Mouse (Mus musculus): Measurements from ENCODE around the gene Pef1. TPM values are rescaled to one million over a fixed set of nuclear protein-coding genes. Genes with fewer than 3 reads are reported as not detected.

Gene Pef1
- polyA plus RNA-seq, 1 experiment, result 62.4 TPM

DNA sequence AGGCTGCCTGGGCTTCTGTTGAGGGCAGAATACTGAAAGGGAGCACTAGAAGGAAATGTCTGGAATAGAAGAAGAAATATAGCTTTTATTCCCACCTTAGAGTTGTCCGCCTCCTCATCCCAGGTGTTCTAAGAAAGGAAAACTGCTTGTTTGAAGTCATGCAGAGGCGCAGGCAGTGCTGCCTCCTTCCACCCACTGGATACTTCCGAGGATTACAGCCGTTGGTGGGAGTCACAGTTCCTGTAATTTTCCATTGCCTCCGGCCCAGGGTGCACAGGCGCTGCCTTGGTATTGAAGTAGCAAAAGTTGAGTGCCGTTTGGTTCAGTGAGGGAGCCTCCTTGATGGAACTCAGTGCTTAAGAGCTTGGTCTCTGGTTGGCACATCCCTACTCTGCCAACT is 7.7 kb downstream of the Pef1 start:
- no peaks in the 10 kb centered on the region for H3K27me3 ChIP-seq (ENCODE audit: control insufficient read depth, insufficient read depth, insufficient read length)
- peaks cover 31% of the 10 kb centered on the region for H3K79me2 ChIP-seq (ENCODE audit: control insufficient read depth, insufficient read depth)
- TF ChIP-seq TCF12 (IDR thresholded peaks at IDR 0.05; ENCODE audit: insufficient read depth, poor library complexity, severe bottlenecking), result no peak
- TF ChIP-seq TCF3 (IDR thresholded peaks at IDR 0.05; ENCODE audit: insufficient read length, low read depth), result no peak
- TF ChIP-seq REST (IDR thresholded peaks at IDR 0.05; ENCODE audit: insufficient read depth, insufficient read length), result no peak
- no peak for TF ChIP-seq USF1 (IDR thresholded peaks at IDR 0.05; ENCODE audit: low read depth)
- no peak for TF ChIP-seq MYOG (IDR thresholded peaks at IDR 0.05; ENCODE audit: control insufficient read depth in 1 of 3, insufficient read depth in 1 of 3, insufficient read length in 2 of 3, low read depth in 2 of 3)
- no peak for TF ChIP-seq CEBPB (IDR thresholded peaks at IDR 0.05; ENCODE audit: insufficient read depth, poor library complexity, severe bottlenecking)
- no peak for TF ChIP-seq MYOD1 (IDR thresholded peaks at IDR 0.05; ENCODE audit: control insufficient read depth in 1 of 3, insufficient read length in 2 of 3, low read depth in 2 of 3)
- TF ChIP-seq SRF (IDR thresholded peaks at IDR 0.05; ENCODE audit: control insufficient read depth, insufficient read length, low read depth), result no peak
- no peak overlapping the region for H3K4me2 ChIP-seq (ENCODE audit: low read depth)
- H3K4me3 ChIP-seq, result no peak overlapping the region
- H3K36me3 ChIP-seq (ENCODE audit: control insufficient read depth, insufficient read depth), result no peaks in the 10 kb centered on the region
- no peak overlapping the region for H3ac ChIP-seq (ENCODE audit: control insufficient read depth, insufficient read length)

DNA sequence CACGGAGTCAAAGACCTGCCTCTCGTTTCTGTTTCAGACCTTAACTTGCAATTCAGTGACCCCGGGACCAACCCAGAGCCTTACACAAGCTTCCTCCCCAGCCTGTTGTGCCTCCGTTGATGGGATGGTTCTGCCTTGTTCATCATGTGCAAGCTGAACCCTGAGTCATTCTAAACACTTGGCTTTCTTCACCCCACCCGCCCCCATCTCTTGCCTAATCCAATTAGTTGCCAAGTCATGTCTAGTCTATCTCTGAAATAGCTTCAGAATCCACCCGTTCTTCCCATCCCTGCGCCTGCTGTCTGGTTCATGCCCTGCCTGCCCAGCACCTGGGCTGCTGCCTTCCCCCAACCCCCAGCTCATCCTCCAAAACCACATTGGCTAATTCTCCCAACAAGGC is 9.9 kb downstream of the Pef1 start:
- no peak overlapping the region for H3K4me3 ChIP-seq
- no peaks in the 10 kb centered on the region for H3K27me3 ChIP-seq (ENCODE audit: control insufficient read depth, insufficient read depth, insufficient read length)
- peaks cover 31% of the 10 kb centered on the region for H3K79me2 ChIP-seq (ENCODE audit: control insufficient read depth, insufficient read depth)
- peak overlapping the region; percentile 42 for H3K4me2 ChIP-seq (ENCODE audit: low read depth)
- H3ac ChIP-seq (ENCODE audit: control insufficient read depth, insufficient read length), result no peak overlapping the region
- TF ChIP-seq SRF (IDR thresholded peaks at IDR 0.05; ENCODE audit: control insufficient read depth, insufficient read length, low read depth), result no peak
- no peak for TF ChIP-seq USF1 (IDR thresholded peaks at IDR 0.05; ENCODE audit: low read depth)
- TF ChIP-seq CEBPB (IDR thresholded peaks at IDR 0.05; ENCODE audit: insufficient read depth, poor library complexity, severe bottlenecking), result peak; percentile 88
- TF ChIP-seq E2F4 (IDR thresholded peaks at IDR 0.05; ENCODE audit: insufficient read depth), result no peak
- no peak for TF ChIP-seq TCF3 (IDR thresholded peaks at IDR 0.05; ENCODE audit: insufficient read length, low read depth)
- TF ChIP-seq MYOD1 (IDR thresholded peaks at IDR 0.05; ENCODE audit: control insufficient read depth in 1 of 3, insufficient read length in 2 of 3, low read depth in 2 of 3), result peak in 1 of 3 experiments; percentile 50
- TF ChIP-seq MAX (IDR thresholded peaks at IDR 0.05; ENCODE audit: low read depth), result no peak
- no peak for TF ChIP-seq POLR2AphosphoS2 (IDR thresholded peaks at IDR 0.05; ENCODE audit: insufficient read length, low read depth)
- no peak for TF ChIP-seq TCF12 (IDR thresholded peaks at IDR 0.05; ENCODE audit: insufficient read depth, poor library complexity, severe bottlenecking)
- TF ChIP-seq POLR2A (IDR thresholded peaks at IDR 0.05; ENCODE audit: insufficient read length, low read depth), result no peak
- H3K36me3 ChIP-seq (ENCODE audit: control insufficient read depth, insufficient read depth), result no peaks in the 10 kb centered on the region

- H3K79me2 ChIP-seq (ENCODE audit: control insufficient read depth, insufficient read depth), result peaks cover 30% of the 10 kb centered on the region
- no peak overlapping the region for H3ac ChIP-seq (ENCODE audit: control insufficient read depth, insufficient read length)
- TF ChIP-seq TCF12 (IDR thresholded peaks at IDR 0.05; ENCODE audit: insufficient read depth, poor library complexity, severe bottlenecking) (no peak), USF1 (IDR thresholded peaks at IDR 0.05; ENCODE audit: low read depth) (no peak), MYOD1 (IDR thresholded peaks at IDR 0.05; ENCODE audit: control insufficient read depth in 1 of 3, insufficient read length in 2 of 3, low read depth in 2 of 3) (no peak), E2F4 (IDR thresholded peaks at IDR 0.05; ENCODE audit: insufficient read depth) (no peak), TCF3 (IDR thresholded peaks at IDR 0.05; ENCODE audit: insufficient read length, low read depth) (no peak), POLR2AphosphoS2 (IDR thresholded peaks at IDR 0.05; ENCODE audit: insufficient read length, low read depth) (no peak), MAX (IDR thresholded peaks at IDR 0.05; ENCODE audit: low read depth) (no peak), SRF (IDR thresholded peaks at IDR 0.05; ENCODE audit: control insufficient read depth, insufficient read length, low read depth) (no peak)
Observed at GRCm38 (mm10) chr4:130112732-130113131, 10.4 kb downstream of the Pef1 start.

DNA sequence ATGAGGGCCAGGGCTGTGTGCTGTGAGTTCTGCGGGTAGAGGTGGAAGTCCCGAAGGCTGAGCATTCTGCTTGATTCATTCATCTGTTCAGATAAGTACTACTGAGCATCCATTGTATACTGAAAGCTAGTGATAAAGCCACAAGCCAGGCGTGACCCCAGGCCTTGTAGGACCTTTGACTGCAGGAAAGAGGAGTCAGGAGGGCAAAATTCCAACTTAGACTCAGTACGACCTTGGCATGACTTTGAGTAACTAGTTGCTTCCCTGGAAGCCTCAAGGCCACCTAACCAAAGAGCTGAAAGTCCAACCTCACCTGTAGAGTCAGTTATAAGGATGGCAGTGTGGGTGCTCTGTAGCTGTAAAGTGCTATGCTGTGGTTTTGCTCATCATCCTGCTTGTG is 18.4 kb downstream of the Pef1 start:
- Histone ChIP-seq H3K4me3 (no peak overlapping the region), H3K27me3 (ENCODE audit: control insufficient read depth, insufficient read depth, insufficient read length) (no peaks in the 10 kb centered on the region), H3ac (ENCODE audit: control insufficient read depth, insufficient read length) (no peak overlapping the region), H3K79me2 (ENCODE audit: control insufficient read depth, insufficient read depth) (no peaks in the 10 kb centered on the region), H3K4me2 (ENCODE audit: low read depth) (no peak overlapping the region), H3K36me3 (ENCODE audit: control insufficient read depth, insufficient read depth) (peaks cover 13% of the 10 kb centered on the region)
- no peak for TF ChIP-seq POLR2A (IDR thresholded peaks at IDR 0.05; ENCODE audit: insufficient read length, low read depth)
- no peak for TF ChIP-seq TCF12 (IDR thresholded peaks at IDR 0.05; ENCODE audit: insufficient read depth, poor library complexity, severe bottlenecking)

More at GRCm38 (mm10) chr4:130112732-130113131, 10.4 kb downstream of the Pef1 start:
- H3K27me3 ChIP-seq (ENCODE audit: control insufficient read depth, insufficient read depth, insufficient read length), result no peaks in the 10 kb centered on the region
- H3K4me3 ChIP-seq, result no peak overlapping the region
- H3K4me2 ChIP-seq (ENCODE audit: low read depth), result peak overlapping the region; percentile 42
- no peaks in the 10 kb centered on the region for H3K36me3 ChIP-seq (ENCODE audit: control insufficient read depth, insufficient read depth)

- H3K27me3 ChIP-seq (ENCODE audit: control insufficient read depth, insufficient read depth, insufficient read length), result no peaks in the 10 kb centered on the region
- TF ChIP-seq MYOG (IDR thresholded peaks at IDR 0.05; ENCODE audit: control insufficient read depth in 1 of 3, insufficient read depth in 1 of 3, insufficient read length in 2 of 3, low read depth in 2 of 3) (no peak), TCF12 (IDR thresholded peaks at IDR 0.05; ENCODE audit: insufficient read depth, poor library complexity, severe bottlenecking) (no peak), SRF (IDR thresholded peaks at IDR 0.05; ENCODE audit: control insufficient read depth, insufficient read length, low read depth) (no peak), CEBPB (IDR thresholded peaks at IDR 0.05; ENCODE audit: insufficient read depth, poor library complexity, severe bottlenecking) (no peak), USF1 (IDR thresholded peaks at IDR 0.05; ENCODE audit: low read depth) (no peak)
- no peak overlapping the region for H3ac ChIP-seq (ENCODE audit: control insufficient read depth, insufficient read length)
- no peak overlapping the region for H3K4me2 ChIP-seq (ENCODE audit: low read depth)
- H3K36me3 ChIP-seq (ENCODE audit: control insufficient read depth, insufficient read depth), result peaks cover 15% of the 10 kb centered on the region
- H3K4me3 ChIP-seq, result no peak overlapping the region
- no peaks in the 10 kb centered on the region for H3K79me2 ChIP-seq (ENCODE audit: control insufficient read depth, insufficient read depth)
Observed at GRCm38 (mm10) chr4:130121560-130121959, 19.2 kb downstream of the Pef1 start.

All from myocyte (in vitro differentiated cells).